Mouse (Mus musculus) heart, adult 2 months (tissue): ENCODE data around the gene Syk. TPM values are rescaled to one million over a fixed set of nuclear protein-coding genes. Genes with fewer than 3 reads are reported as not detected.

Source experiments
- DNase-seq, 2 experiments: peaks; one replicate each; pipeline ENCODE4 v3.0.0; 2021
- H3K27ac ChIP-seq: fragments of 200-600 bp; 2 replicates; pipeline ENCODE4 v1.8.1; 2022
- H3K27me3 ChIP-seq: fragments of 200-500 bp; 2 replicates; pipeline ENCODE4 v1.6.1; 2012; ENCODE audit warnings: mild to moderate bottlenecking, low read length, inconsistent platforms, mixed read lengths; ENCODE audit not compliant: control insufficient read depth, insufficient read depth
- H3K36me3 ChIP-seq: fragments of 200-500 bp; 2 replicates; pipeline ENCODE4 v1.6.1; 2012; ENCODE audit warnings: low read length, inconsistent platforms; ENCODE audit not compliant: control insufficient read depth, insufficient read depth
- H3K4me1 ChIP-seq: fragments of 200-500 bp; 2 replicates; pipeline ENCODE4 v1.6.1; 2011; ENCODE audit warnings: low read length; ENCODE audit not compliant: control insufficient read depth, insufficient read depth
- H3K4me3 ChIP-seq: fragments of 200-600 bp; 2 replicates; pipeline ENCODE4 v1.8.1; 2022
- H3K79me2 ChIP-seq: fragments of 200-500 bp; replicated peaks from 2 replicates; pipeline ENCODE4 v1.6.1; 2012; ENCODE audit warnings: mild to moderate bottlenecking, inconsistent platforms, low read length, moderate library complexity, mixed read lengths; ENCODE audit not compliant: control insufficient read depth, insufficient read depth
- H3K9ac ChIP-seq: fragments of 200-500 bp; 2 replicates; pipeline ENCODE4 v1.6.1; 2012; ENCODE audit warnings: low read depth, mild to moderate bottlenecking, control low read depth, inconsistent platforms, low read length, mixed read lengths
- CTCF ChIP-seq: fragments of 200-600 bp; IDR thresholded peaks from 2 replicates; pipeline ENCODE4 v1.8.1; 2022; ENCODE audit warnings: antibody characterized with exemption, mild to moderate bottlenecking, moderate library complexity
- EP300 ChIP-seq: fragments of 200-500 bp; IDR thresholded peaks from 2 replicates; pipeline ENCODE4 v1.6.1; 2011; ENCODE audit warnings: low read depth, low read length, control low read depth; ENCODE audit not compliant: insufficient read depth
- POLR2A ChIP-seq: fragments of 200-500 bp; IDR thresholded peaks from 2 replicates; pipeline ENCODE4 v1.6.1; 2011; ENCODE audit warnings: mild to moderate bottlenecking, low read depth, low read length, control low read depth; ENCODE audit not compliant: insufficient read depth
- WGBS: fragments of 180-500 bp; shearing (Covaris S2); methylation state at CpG from one replicate; pipeline ENCODE4 v1.1.7; 2018; 5-methylcytosine and 5-hydroxymethylcytosine counted together
- intact Hi-C: fragments of 180-260 bp; cut with DNase I; formaldehyde crosslinking; loops from one replicate; pipeline ENCODE4 v1.15.1; 2025
- polyA plus RNA-seq: library from polyadenylated mRNA; depleted of rRNA; stranded (reverse); fragments of >200 nt; gene quantifications from 2 replicates; pipeline ENCODE4 v1.2.3, GENCODE M21; 2012
- total RNA-seq, 2 experiments: library from RNA; stranded (reverse); gene quantifications; 2 replicates each; pipeline ENCODE4 v1.2.3; 2021

Gene Syk
- total and polyA plus RNA-seq, 3 experiments, result 14.0 to 17.6 (median 16.0) TPM

DNA sequence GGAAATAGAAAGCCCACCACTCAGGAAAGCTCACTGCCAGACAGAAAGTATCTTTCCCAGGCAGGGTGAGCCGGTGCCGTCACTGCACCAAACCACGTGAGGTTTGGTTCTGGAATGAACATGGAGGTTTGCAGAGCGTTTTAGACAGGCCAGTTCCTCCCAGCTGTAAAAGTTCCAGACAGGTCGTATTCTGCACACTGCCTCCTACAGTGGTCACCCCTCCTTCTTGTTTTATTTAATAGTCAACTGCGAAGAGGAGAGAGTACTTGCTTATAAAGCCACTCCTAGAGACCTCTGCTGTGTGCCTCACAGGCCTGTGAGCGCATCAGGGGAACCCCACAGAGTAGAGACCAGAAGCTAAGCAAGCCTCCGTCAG is 69.3 kb downstream of the Syk start:
- DNase-seq, result no peak
- H3K79me2 ChIP-seq, result no peaks in the 10 kb centered on the region
- TF ChIP-seq EP300 (no peak), POLR2A (no peak), CTCF (no peak)
- H3K9ac ChIP-seq, result no peak overlapping the region
- 92% methylated on average over 8 of the region's 8 CpGs for WGBS
- H3K4me3 ChIP-seq, result no peak overlapping the region
- H3K27ac ChIP-seq, result no peak overlapping the region
- intact Hi-C loops, result no loop called here
- H3K4me1 ChIP-seq, result peaks cover 2% of the 10 kb centered on the region
- H3K27me3 ChIP-seq, result no peaks in the 10 kb centered on the region
- no peaks in the 10 kb centered on the region for H3K36me3 ChIP-seq

DNA sequence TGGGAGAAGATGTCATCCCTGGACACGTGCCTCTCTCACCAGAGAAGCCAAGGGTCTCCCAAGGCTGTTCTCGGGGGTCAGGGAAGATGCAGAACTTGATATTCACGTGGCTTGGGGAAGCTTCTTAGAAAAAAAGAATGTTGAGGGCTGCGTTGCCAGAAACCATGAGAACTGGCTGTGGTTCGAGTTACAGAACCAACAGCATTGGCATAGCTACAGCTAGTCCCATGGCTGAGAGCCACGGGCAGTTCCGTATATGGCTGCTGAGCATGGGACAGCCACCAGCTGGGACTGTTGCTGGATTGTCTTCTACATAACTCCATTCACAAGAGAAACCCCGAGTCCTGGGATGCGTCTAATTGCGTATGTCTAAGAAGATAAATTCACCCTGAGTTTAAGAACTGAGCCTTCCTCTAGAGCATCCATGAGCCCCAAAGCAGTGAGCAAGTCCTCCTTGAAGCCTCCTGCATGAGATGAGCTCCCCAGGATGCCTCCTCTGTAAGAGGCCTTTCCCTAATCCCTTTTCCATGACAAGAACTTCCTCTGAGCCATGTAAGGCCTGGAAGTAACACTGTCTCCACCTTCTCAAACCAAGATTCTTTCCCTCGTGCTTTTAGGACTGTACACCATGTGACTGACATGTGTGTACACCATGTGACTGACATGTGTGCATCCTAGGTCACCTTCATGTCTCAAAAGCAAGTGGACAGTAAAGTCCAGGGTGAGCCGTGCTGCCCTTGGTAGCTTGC is 71.3 kb downstream of the Syk start:
- Histone ChIP-seq H3K79me2 (no peaks in the 10 kb centered on the region), H3K27me3 (no peaks in the 10 kb centered on the region), H3K4me1 (peaks cover 2% of the 10 kb centered on the region), H3K4me3 (no peak overlapping the region), H3K36me3 (no peaks in the 10 kb centered on the region), H3K27ac (no peak overlapping the region), H3K9ac (no peak overlapping the region)
- no peak for TF ChIP-seq CTCF
- no peak for TF ChIP-seq POLR2A
- no peak for TF ChIP-seq EP300
- intact Hi-C loops, result no loop called here
- DNase-seq, result peak; percentile 53 to 55
- WGBS, result 59% methylated on average over 12 of the region's 12 CpGs

DNA sequence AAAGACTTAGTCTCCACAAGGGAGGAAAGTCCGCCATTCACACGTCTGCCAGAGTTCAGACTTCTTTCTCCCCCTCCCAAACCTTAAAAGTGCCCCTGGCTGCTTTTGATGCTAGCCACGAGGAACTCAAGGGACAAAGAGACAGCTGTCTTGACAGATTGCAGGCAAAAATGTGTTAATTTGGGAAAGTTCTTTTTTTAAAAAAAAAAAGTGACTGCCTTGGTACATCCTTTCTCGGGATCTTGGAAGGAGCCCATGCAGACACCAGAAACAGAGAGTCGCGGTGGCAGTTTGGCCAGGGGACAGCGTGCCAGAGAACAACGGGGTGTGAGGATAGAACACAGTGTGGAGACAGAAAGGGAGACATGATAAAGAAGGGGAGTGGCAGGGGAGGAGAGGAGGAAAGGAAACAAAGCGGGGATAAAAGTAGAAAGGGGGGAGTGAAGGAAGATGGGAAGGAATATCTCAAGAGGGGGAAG is 71.9 kb downstream of the Syk start:
- DNase-seq, result no peak
- Histone ChIP-seq H3K27me3 (no peaks in the 10 kb centered on the region), H3K9ac (no peak overlapping the region), H3K36me3 (no peaks in the 10 kb centered on the region), H3K4me3 (no peak overlapping the region), H3K79me2 (no peaks in the 10 kb centered on the region), H3K27ac (no peak overlapping the region), H3K4me1 (peaks cover 2% of the 10 kb centered on the region)
- TF ChIP-seq EP300 (no peak), POLR2A (no peak), CTCF (no peak)
- intact Hi-C loops, result no loop called here
- WGBS, result 26% methylated on average over 9 of the region's 9 CpGs

DNA sequence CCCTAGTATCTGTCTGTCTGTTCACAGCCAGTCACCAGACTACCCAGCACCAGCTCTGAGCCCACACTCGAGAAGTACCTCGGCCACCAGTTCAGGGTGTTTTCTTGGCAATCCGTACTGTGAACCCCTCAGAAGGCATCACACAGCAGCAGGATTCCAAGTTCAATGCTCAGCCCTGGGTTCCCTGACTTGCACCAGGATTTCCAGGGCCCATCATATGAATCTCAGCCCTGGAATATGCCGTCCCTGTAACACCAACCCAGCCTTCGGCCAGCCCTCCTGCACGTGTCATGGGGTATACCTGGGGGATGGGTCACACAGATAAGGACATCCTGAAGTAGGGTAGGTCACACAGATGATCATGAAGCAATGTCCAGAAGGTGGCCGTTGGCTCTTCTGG is 75.0 kb downstream of the Syk start:
- intact Hi-C loops, result loop anchor here (1.0 kb wide), 1 partner anchor 438 kb away; no protein-coding TSS in a partner anchor
- Histone ChIP-seq H3K36me3 (no peaks in the 10 kb centered on the region), H3K79me2 (no peaks in the 10 kb centered on the region), H3K27me3 (no peaks in the 10 kb centered on the region), H3K4me1 (peaks cover 2% of the 10 kb centered on the region), H3K27ac (no peak overlapping the region), H3K4me3 (no peak overlapping the region), H3K9ac (no peak overlapping the region)
- 70% methylated on average over 7 of the region's 7 CpGs for WGBS
- TF ChIP-seq EP300 (no peak), CTCF (no peak), POLR2A (no peak)
- DNase-seq, result no peak

DNA sequence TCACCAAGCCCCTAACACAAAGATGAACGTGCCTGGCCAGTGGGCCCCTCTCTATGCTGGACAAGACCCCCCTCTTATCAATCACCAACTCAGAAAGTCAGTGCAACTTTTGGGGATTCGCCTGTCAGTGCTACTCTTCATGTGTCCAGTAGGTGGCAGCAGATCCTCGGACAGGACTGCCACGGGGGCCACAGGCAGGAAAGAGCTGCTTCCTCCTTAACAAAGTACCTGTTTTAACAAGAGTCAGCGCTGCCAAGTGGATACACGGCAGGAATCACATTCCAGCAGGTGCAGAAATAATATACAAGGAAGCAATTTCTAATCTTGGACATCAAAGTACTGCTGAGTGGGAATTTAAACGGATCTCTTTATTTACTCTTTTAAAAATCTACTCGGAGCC is 75.5 kb downstream of the Syk start:
- H3K27ac ChIP-seq, result no peak overlapping the region
- TF ChIP-seq EP300 (0 out of 2 replicates have a peak, but pooled peaks have one; percentile 57), POLR2A (no peak), CTCF (peak; percentile 97)
- intact Hi-C loops, result loop anchor here (1.0 kb wide), 1 partner anchor 438 kb away; no protein-coding TSS in a partner anchor
- no peaks in the 10 kb centered on the region for H3K36me3 ChIP-seq
- H3K79me2 ChIP-seq, result no peaks in the 10 kb centered on the region
- peaks cover 2% of the 10 kb centered on the region for H3K4me1 ChIP-seq
- no peak overlapping the region for H3K9ac ChIP-seq
- DNase-seq, result peak; percentile 43 to 53
- H3K4me3 ChIP-seq, result no peak overlapping the region
- 5% methylated on average over 8 of the region's 8 CpGs for WGBS
- H3K27me3 ChIP-seq, result no peaks in the 10 kb centered on the region

DNA sequence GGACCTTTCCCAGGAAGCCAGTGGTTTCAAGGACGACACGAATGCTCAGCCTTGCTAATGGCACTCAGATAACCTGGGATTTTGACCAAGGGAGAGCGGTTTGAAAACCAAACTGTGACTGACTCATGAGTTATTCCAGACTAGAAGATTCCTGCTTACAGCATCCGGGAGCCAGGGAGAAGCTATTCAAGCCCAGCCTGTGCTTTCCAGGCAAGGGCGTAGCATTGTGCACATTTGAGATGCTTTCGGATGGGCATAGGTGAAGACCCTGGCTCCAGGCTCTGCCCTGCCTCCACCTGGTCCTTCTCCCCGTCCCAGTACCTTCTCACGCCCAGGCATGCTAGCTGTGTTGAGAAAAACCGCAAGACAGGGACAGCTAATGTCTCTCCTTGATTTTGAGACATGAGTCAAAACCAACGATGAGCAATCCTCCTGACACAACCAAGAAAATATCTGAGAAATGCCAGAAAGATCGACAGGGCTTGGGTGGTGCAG is 76.2 kb downstream of the Syk start:
- H3K27ac ChIP-seq, result no peak overlapping the region
- no peak for TF ChIP-seq EP300
- no peak for TF ChIP-seq CTCF
- no peak for TF ChIP-seq POLR2A
- H3K9ac ChIP-seq, result no peak overlapping the region
- peaks cover 2% of the 10 kb centered on the region for H3K4me1 ChIP-seq
- no peaks in the 10 kb centered on the region for H3K36me3 ChIP-seq
- no peak overlapping the region for H3K4me3 ChIP-seq
- H3K79me2 ChIP-seq, result no peaks in the 10 kb centered on the region
- DNase-seq, result no peak
- intact Hi-C loops, result loop anchor here (1.0 kb wide), 1 partner anchor 324 kb away; no protein-coding TSS in a partner anchor
- no peaks in the 10 kb centered on the region for H3K27me3 ChIP-seq
- 73% methylated on average over 11 of the region's 11 CpGs for WGBS
